Mouse (Mus musculus) gastrocnemius, adult 8-10 months (tissue): ENCODE measurements at regions not wholly inside any gene's neighbourhood (a gene's known extent, or its start where the extent isn't known, plus 50 kb on each side); places are given as distances from the start of the nearest gene placed in this dataset.
"Not testable (repeated sequence)": the region's sequence is repeated elsewhere in the genome, so short reads cannot be mapped to it uniquely, and the experiment has no call there.

ENCODE experiments used
- DNase-seq, 2 experiments: peaks; one replicate each; pipeline ENCODE4 v3.0.0; 2022; ENCODE audit warnings: low spot score in 2 of 2

- DNase-seq: no peak
These were observed 132.0 kb upstream of the Kiz start for GRCm38 (mm10) chr2:146723671-146724070.

- no peak for DNase-seq
These were observed 131.5 kb upstream of the Kiz start for GRCm38 (mm10) chr2:146724142-146724679.

- no peak for DNase-seq
These were observed 130.6 kb upstream of the Kiz start for GRCm38 (mm10) chr2:146724924-146725555.

- DNase-seq: no peak
These were observed 127.0 kb upstream of the Kiz start for GRCm38 (mm10) chr2:146728693-146729092.

GRCm38 (mm10) chr2:146731081-146731480 lies 124.6 kb upstream of the Kiz start:
- DNase-seq: no peak

DNA sequence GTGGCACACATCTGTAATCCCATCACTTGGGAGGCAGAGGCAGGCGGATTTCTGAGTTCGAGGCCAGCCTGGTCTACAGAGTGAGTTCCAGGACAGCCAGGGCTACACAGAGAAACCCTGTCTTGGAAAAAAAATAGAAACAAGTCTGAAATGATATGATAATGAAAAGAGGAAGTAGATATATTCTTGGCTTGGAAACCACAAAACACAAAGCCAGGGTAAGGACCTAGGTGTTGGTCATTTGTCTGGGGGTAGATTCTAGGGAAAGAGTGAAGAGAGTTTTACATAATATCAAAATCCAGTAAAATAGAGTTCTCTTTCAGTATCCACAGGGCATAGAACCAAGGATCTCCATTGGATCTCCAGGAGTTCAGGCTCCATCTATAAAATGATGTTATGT lies 122.8 kb upstream of the Kiz start:
- DNase-seq: not testable (repeated sequence)

DNA sequence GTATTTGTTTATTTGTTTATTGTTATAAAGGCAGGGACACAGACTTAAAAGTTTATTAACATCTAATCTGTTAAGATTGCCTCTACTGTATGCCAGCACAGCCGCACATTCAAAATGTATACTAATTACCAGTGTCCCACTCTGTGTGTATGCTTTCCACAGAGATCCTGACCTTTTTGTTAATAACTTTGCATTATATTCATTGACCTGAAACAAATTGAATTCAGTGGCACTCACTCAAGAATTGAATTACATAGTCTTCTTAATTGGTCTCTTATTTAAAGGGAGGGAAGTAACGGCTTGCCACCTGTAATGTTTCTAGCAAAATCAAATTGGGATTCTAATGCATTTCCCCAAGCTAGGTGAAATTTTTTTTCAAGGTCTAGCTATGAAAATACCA lies 111.3 kb upstream of the Kiz start:
- DNase-seq: no peak

- no peak for DNase-seq
These were observed 110.5 kb upstream of the Kiz start for GRCm38 (mm10) chr2:146745012-146745682.

DNA sequence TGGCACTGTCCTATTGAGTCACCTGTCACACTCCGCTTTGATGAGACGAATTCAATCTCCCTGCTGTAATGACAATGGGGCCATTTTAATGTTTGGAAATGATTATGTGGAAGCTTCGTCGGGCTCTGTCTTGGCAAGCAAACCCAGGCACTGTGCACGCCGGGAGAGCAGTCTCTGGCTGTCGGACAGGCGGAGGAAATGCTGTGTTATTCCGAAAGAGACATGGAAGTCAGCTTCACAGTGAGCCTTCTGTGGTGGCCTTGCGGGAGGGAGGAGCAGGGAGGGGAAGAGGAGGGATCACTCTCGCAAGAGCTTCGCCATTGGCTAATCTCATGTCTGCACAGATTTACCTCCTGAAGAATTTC lies 110.0 kb upstream of the Kiz start:
- DNase-seq: no peak

DNA sequence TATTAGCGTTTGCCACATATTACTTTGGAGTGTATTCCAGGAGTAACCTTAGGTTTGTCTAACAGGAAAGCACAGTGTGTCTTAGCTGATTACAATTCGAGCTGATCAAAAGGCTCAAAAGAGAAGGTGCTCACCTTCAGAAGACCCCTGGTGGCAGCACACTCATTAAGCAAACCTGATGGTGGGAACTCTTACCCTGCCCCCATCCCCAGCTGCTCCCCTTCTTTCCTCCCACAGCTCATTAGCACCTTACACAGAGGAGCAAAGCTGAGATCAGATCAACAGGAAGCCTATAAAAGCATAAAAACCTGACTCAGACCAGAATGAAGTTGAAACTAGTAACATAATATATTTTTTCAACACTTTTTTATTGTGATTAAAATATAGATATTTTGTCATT lies 101.7 kb upstream of the Kiz start:
- DNase-seq: no peak

DNA sequence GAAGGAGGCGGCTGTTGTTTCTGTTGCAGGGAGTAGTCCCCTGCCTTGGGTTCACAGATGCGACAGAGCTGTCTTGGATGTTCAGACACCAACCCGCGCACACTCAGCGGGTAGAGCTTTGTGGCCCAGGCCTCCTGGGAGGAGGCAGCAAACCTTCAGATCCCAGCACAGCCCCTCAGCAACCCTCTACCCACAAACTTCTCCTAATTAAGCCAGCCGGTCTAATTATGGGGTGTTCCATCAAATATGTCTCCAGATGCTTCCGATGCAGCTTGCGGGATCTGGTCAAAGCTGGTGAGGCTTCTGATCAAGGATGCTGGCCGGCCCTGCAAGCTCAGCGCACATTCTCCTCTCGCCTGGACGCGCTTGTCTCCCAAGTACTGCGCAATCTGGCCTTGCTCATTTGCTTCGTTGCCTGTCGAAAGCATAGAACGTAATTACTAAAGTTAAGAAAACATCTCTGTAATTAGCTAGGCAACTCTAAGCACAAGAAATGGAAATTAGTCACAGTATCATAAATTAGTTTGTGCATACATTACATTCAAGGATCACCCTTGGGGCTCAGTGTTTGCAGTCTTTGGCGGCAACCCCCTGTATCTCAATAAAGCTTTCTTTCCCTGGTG lies 92.0 kb upstream of the Kiz start:
- no peak for DNase-seq

GRCm38 (mm10) chr2:146764313-146765255 lies 91.1 kb upstream of the Kiz start:
- no peak for DNase-seq

GRCm38 (mm10) chr2:146774876-146775275 lies 80.8 kb upstream of the Kiz start:
- no peak for DNase-seq

DNA sequence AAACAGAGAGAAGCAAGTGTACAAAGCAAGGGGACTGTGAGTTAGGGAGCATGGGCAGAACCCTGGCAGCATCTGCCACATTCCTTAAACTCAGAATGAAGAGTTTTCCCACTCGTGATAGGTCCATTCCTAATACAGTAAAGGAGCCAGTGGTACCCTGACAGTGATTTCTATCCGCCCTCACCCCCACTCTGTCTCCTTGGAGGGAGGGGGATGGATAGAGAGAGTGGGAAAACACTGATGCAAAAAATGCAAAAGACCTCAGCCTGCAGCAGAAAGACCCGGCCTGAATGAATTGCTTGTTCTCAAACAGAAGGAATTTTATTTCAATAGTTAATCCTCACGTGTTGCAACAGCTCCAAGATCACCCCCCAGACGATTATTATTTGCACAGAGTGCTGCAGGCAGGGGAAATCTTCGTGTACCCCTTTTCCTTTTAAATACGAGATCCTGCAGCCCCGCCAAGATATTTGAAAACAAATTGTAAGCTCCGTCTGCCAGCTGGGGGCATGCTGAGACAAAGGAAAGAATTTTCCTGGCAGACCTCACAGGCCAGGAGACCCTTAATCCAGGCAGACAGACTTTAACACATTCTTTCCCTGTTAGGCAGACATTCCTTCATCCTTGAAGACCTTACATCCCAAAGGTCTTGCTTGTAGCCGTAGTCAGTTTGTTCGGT lies 68.4 kb upstream of the Kiz start:
- no peak for DNase-seq

DNA sequence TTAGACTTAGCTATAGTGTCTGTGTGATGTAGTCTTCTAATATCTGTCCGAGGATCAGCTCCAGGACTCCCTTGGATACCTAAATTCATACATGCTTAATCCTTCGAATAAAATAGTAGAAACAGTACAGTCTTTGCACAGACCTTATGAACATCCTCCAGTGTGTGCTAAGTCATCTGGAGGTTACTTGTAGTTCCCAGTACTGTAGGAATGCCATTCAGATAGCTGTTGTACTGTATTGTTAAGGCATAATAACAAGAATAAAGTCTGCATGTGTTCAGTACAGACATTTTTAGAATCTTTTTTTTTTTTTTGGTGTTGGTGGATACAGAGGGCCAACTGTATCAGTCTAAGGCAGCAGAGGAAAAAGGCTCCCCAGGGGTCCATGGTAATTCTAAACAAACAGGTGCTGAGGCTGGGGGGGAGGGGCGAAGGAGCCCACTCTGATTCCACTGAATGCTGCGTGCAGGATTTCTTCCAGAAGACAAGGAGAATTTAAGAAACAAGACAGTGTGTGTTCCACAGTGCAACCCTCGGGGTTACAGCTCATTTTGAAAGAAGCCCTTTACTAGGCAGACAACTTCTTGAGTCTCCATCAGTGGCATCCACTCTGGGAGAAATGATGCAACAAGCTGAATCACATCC lies 67.7 kb upstream of the Kiz start:
- no peak for DNase-seq

DNA sequence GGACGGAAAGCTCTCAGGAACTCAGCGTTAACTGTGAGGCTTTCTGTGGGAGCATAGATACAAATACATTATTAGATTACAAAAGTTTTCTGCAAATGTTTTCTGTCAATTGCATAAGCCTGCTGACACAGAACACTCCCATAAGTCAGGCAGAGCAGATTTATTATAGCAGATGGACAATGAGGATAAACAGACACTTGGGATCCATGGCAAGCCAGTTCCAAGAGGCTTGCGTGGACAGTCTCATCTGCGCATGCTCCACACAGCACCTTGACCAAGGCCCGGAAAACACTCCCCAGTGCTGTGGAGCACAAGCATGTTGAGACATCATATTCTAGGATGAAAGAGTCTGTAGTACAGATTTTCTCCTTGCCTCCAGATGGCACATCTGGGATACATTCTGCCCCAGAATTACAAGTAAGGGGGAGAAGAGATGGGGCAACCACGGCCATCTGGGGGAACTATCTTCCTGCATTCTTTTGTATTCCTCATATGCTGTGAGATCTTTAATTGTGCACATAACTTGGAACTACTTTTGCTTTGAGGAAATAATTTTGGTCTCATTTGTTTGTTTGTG lies 62.7 kb upstream of the Kiz start:
- DNase-seq: no peak

DNA sequence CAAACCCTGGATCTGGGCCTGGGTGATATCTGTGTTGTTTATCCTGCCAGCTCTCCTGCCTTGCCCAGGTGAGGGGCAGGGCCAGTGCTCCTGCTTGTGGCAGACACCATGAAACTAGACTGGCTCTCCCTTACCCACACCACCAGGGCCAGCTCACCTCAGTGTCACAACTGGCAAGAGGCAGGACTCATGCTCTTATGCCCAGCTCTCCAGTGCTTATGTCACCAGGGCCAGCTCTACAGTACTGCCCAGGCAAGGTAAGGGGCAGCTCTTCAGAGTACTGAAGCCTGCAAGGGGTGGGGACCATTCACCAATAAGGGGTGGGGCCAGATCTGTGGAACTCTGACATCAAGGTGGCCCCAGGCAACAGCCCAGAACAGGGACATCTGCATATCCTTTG lies 52.7 kb upstream of the Kiz start:
- DNase-seq: no peak
